Mouse (Mus musculus) brain, adult 10 weeks (tissue): ENCODE measurements around the gene Sdr42e1. TPM values are rescaled to one million over a fixed set of nuclear protein-coding genes. Genes with fewer than 3 reads are reported as not detected.

Experiments used
- polyA plus RNA-seq: library from polyadenylated mRNA; stranded (reverse); fragments of 350-450 nt; fragmentation: Illumina TruSeq; extraction: RNeasy Lipid Tissue Mini Kit (QIAGEN cat#74804); gene quantifications from one replicate; pipeline ENCODE4 v1.2.3, GENCODE M21; 2015; ENCODE audit warnings: low read depth, low replicate concordance

The Sdr42e1 gene
- polyA plus RNA-seq = 9.2 TPM

DNA sequence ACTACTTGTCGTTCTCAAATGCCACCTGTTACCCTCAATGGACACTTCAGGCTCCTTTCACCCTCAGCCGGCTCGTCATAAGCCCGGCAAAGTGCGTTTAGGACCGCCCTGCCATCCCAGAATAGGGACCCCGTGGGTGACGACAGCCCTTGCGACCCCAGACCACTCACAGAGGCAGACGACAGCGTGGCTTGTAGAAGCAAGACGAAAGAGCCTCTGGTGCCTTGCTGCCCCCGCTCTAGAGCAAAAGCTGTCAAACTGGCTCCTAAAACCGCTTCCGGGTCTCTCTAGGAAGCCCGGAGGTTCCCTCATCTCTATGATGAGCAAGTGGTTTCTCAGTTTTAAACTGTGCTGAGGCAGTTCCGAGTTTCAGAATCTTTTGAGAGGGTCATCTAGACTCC lies at the start of gene Sdr42e1:
Gene Sdr42e1, minus strand, starts transcription at position 260 of the 401 bp plus-strand sequence.

DNA sequence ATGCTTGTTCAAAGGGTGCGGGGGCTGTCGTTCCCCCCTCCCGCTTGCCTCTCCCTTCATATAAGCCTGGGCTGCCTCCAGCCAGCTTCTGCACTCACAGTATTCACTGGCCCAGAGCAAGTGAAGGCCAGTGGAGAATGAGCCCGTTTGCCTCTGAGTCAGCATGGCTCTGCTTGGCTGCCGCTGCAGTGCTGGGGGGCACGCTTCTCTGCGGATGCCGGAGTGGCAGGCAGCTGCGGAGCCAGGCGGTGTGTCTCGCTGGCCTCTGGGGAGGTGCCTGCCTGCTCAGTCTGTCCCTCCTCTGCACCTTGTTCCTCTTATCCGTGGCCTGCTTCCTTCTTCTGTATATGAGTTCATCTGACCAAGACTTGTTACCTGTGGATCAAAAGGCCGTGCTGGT lies 28.4 kb upstream of the Sdr42e1 start, which contains the start of gene Hsd17b2:
Gene Hsd17b2, plus strand, starts transcription at position 46 of the 400 bp plus-strand sequence.

Other genes with a start within 250 kb of the Sdr42e1 start
- 2.6 TPM for gene Plcg2, start 175.4 kb downstream of the Sdr42e1 start, polyA plus RNA-seq
- gene Hsd17b2, start 28.2 kb upstream of the Sdr42e1 start, polyA plus RNA-seq = 0.82 TPM
- 29.6 TPM for gene Mphosph6, start 128.3 kb upstream of the Sdr42e1 start, polyA plus RNA-seq